Mouse (Mus musculus): Measurements from ENCODE around the gene Pou1f1.

Pou1f1 gene

DNA sequence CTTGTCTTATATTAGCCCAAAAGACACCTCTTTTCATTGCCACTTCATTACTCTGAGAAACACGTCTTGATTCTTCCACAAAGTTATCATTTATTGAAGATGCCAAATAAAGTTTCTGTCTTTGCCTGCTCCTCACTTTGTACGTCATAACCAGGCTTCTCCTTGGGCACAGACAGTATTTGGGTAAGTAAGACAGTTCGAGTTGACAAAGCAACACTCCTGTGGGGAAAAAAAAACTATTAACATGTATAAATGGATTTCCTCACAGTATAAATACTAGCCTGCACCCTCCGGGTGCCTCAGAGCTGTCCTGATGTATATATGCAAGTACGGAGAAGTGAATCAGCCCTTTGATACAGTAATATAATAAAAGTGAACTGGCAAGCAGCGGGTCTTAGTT is at the start of gene Pou1f1:
Gene Pou1f1, plus strand, starts transcription at position 301 of the 400 bp plus-strand sequence.
- DNase-seq: no peak

GRCm38 (mm10) chr16:65470650-65471049 is 49.7 kb upstream of the Pou1f1 start:
- DNase-seq: no peak

GRCm38 (mm10) chr16:65472472-65473001 is 47.8 kb upstream of the Pou1f1 start:
- DNase-seq: peak; percentile 6

GRCm38 (mm10) chr16:65485726-65486125 is 34.6 kb upstream of the Pou1f1 start:
- DNase-seq: no peak

DNA sequence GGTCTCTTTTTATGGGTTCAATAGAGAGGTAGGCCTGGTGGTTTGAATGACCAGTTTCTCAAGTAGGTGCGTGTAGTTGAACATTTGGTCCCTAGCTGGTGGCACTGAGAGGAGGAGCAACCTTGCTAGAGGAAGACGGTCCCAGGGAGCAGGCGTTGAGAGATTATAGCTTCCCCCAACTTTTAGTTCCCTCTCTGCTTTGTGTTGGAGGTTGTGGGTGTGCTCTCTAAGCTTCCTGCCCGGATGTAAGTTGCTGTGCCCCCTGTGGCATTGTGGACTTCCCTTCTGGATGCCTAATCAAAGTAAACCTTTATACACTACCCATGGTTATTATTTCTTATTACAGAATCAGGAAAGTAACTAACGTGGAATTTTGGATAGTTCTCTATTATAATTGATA is 24.3 kb upstream of the Pou1f1 start:
- DNase-seq: no peak

DNA sequence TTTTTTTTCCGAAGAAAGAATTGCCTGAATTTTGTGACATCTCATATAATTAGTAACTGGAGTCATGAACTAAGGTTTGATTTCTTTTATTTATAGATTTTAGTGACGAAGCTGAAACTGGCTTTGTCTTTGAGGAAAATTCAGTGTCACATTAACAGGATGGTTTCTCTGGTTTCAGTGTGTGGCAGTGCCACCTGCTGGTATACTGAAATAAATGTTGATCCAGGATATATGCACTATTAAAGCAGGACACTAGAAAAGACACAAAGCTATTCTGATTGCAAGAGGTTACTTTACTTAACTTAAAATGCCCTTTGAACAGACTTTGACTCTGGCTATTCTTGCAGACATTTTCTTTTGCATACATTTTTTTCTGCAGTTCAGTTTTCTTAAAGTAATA is 23.3 kb upstream of the Pou1f1 start:
- DNase-seq: peak; percentile 9

- DNase-seq: no peak
Measured at GRCm38 (mm10) chr16:65514223-65514622, 6.1 kb upstream of the Pou1f1 start.

- DNase-seq: no peak
Measured at GRCm38 (mm10) chr16:65526004-65526403, 5.7 kb downstream of the Pou1f1 start.

DNA sequence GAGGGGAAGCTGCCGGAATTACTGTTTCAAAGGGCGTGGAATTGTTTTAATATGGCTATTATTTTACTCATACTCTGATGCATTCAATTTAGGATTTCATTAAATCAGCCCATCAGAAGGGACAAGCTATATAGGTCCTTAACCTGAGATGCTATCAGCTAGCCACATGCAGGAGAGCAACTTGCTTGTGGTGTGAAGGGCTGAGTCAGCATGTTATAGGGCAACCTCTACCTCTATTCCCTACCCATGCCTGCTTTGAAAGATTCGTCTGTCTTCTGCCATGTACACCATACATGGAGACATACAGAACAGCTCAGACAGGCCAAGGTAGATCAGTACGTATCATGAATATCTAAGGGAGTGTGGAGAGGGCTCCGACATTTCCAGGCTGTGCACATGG is 6.4 kb downstream of the Pou1f1 start:
- DNase-seq: no peak

GRCm38 (mm10) chr16:65529589-65529988 is 9.3 kb downstream of the Pou1f1 start:
- no peak for DNase-seq

DNA sequence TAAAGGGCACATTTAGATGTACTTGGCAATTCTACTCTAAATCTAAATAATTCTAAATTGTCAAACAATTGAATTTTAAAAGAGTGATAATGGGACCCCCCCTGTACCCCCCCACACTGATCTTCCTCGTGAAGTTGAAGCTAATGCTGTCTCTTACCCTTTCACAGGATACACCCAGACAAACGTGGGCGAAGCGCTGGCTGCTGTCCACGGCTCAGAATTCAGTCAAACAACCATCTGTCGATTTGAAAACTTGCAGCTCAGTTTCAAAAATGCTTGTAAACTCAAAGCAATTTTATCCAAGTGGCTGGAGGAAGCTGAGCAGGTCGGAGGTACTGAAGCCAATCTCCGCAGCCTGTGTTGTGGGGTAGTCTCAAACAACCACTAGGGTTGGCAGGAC is 11.4 kb downstream of the Pou1f1 start:
- DNase-seq: peak; percentile 11

GRCm38 (mm10) chr16:65533315-65533999 is 13.1 kb downstream of the Pou1f1 start:
- DNase-seq: peak; percentile 14

GRCm38 (mm10) chr16:65543676-65544293 is 23.5 kb downstream of the Pou1f1 start:
- no peak for DNase-seq

DNA sequence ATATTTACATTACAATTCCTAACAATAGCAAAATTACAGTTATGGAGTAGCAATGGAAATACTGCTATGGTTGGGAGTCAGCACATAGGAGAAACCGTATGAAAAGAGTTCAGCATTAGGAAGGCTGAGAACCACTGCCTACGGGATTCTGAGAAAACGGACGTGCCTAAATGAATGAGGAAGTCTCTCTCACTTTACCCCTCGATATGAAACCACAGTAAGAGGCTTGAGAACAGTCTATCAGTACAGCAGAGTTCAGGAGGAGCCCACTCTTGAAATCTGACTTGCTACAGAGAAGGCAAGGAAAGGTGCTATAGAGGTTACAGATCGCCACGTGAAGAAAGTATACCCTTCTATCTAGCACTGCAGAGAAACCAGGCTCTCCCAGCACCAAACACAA is 28.6 kb downstream of the Pou1f1 start:
- DNase-seq: no peak

DNA sequence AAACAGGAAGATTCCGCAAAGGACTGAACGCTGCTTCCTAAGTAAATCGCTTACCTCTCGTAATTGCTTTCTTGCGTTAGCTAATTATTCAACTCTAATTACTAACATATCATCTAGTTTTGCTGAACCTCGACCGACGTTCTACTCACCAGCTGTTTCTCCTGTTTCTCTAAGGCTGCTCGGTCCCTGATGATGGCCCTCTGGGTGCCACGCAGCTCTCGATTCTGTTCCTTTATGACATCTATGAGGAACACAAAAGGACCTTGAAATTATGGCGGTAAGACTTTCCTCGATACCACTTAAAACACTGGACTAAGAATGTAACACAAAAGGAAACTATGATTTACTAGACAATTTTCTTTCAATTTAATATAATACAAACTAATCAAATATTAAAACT is 30.5 kb downstream of the Pou1f1 start:
- DNase-seq: no peak

DNA sequence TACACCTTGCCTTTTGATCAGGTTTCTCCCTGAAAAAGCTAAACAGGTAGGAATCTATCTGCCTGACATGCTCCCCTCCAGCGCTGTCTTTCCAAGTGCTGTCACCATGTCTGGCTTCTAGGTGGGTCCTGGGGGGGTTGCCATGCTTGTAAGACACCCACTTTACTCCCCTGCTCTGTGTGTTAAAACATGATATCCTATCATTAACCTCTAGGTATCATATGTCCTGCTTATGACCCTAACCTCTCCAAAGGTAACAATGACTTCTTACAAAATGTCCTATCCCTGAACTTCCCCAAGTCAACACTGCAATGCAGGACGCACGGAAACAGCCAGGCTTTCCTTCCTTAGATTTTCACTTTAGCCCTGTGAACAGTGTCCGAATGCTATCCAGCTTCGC is 34.0 kb downstream of the Pou1f1 start:
- DNase-seq: no peak

GRCm38 (mm10) chr16:65557369-65557768 is 37.1 kb downstream of the Pou1f1 start:
- no peak for DNase-seq

GRCm38 (mm10) chr16:65559591-65559990 is 39.3 kb downstream of the Pou1f1 start:
- DNase-seq: no peak

- DNase-seq: peak; percentile 36
Measured at GRCm38 (mm10) chr16:65560996-65561962, 41.0 kb downstream of the Pou1f1 start.

DNA sequence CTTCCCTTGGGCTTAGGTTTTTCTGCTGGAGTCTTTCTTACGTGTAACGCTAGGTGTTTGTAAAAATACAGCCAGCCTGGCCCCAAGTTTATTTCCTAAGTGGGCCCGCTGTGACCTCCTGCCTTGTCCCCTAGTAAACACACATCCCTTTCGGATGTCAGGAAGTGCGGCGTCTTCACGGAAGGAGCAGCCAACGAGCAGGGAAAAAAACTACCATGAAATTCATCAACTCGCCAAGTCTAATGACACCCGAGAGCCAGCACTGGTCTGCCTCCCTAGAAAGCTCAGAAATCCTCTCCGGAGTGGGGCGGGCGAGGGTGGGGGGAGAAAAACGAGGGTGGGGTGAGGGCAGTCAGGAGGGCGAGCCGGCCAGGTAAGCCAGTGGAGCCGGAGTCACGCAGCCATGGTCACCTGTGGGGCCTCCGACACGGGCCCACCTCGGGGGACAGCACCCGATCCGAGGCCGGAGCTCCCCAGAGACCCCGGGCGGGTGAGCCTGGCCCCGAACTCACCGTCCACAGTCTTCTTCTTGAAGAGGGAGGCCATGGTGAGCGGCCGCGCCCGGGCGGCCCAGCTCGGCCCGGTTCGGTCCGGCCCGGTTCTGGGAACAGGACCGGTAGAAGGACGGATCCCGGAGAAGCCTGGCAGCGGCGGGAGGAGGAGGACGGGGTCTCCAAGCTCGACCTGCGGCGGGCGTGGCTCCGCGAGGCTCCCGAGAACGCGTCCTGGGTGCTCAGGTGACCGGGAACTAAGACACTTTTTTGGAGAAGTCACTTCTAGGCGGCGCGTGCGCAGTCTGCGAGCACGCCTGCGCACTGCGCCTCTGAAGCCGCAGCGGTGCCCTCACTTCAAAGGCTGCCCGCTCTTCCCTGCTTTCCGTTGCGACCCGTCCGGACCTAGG is 41.9 kb downstream of the Pou1f1 start, which contains the start of gene Chmp2b:
Gene Chmp2b, minus strand, starts transcription at position 764 of the 901 bp plus-strand sequence.
- DNase-seq: peak; percentile 90

DNA sequence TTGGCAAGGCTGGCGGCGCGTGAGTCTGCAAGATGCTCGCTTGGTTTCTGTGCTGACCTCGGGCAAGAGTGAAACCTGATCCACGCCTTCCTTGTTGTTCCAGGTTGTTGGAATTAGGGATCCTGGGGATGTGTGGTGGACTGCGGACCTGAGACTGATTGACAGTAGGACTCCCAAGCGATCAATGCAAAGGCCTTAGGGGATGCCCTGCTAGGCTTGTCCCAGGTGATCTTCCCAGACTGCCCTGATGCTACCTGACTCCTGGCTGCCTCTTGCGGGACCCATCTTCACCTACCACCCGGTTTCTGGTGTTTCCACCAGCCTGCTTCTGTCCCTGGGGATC is 42.5 kb downstream of the Pou1f1 start:
- DNase-seq: no peak

DNA sequence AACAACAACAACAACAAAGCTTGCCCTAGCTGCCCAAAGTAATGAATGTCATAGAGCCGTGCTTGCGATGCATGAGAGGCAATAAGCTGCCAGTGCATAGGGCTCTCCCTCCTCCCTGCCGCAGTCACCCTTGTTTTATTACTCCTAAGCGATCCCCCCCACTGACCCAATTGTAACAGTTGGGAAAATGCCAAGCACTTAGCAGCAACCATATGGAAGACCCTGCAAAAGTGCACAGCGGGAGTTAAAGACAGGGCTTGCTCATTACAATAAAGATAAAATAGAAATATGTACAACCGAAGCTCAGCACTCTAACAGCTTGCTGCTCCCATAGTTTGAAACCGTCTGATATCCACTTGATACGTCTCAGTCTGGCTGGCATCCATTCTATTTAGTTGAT is 44.0 kb downstream of the Pou1f1 start:
- peak; percentile 24 for DNase-seq
